In genomic region chr17:75931022-75931421, GRCm38 (mm10) we compare ENCODE assay signal across 9 mouse cellular contexts.
DNase-seq lines count a peak whose midpoint lies in the region; ATAC-seq lines count a peak whose summit lies in the region.
"Had no signal": no experiment of that assay in that cellular context is flagged by ENCODE, and none has a peak within 500 bp of the region (broad histone marks: within the 10 kb centered on the region; RNA-seq: fewer than 3 reads in every experiment).

No protein-coding gene starts in this region.

- intact Hi-C loops in left cerebral cortex, postnatal 25 days (cut with DNase I) = loop anchor here (10.0 kb wide), 1 partner anchor 306 kb away; no protein-coding TSS in a partner anchor

- peak; percentile 35; the same call in 1 of the 2 replicates for ATAC-seq in forebrain, embryonic 15.5 days (replicated peaks)

- H3K4me1 ChIP-seq in forebrain, embryonic 15.5 days = no peaks in the 10 kb centered on the region

- WGBS in forebrain, embryonic 15.5 days = 74% methylated on average over 1 of the region's 1 CpGs

- no peak overlapping the region for H3K9ac ChIP-seq in forebrain, embryonic 15.5 days (replicated peaks)

- H3K4me2 ChIP-seq in forebrain, embryonic 15.5 days (replicated peaks) = no peak overlapping the region

- no peak overlapping the region for H3K4me3 ChIP-seq in forebrain, embryonic 15.5 days
- H3K4me3 ChIP-seq: myocyte had no signal

- no peaks in the 10 kb centered on the region for H3K27me3 ChIP-seq in forebrain, embryonic 15.5 days

- H3K9me3 ChIP-seq in forebrain, embryonic 15.5 days = no peaks in the 10 kb centered on the region

- H3K36me3 ChIP-seq in forebrain, embryonic 15.5 days = no peaks in the 10 kb centered on the region

- no peak overlapping the region for H3K27ac ChIP-seq in forebrain, embryonic 15.5 days (replicated peaks)

- peak; percentile 3 for DNase-seq in gastrocnemius, postnatal 10 days
- no peak for DNase-seq in gastrocnemius, postnatal 25 days
- peak; percentile 11 for DNase-seq in urinary bladder, postnatal 14 days (ENCODE audit: low spot score)
- DNase-seq in urinary bladder, postnatal 10 days (ENCODE audit: low spot score) = no peak
- peak; percentile 36 to 45 for DNase-seq in left cerebral cortex, postnatal 25 days (ENCODE audit: low spot score in 2 of 2)
- DNase-seq in right cerebral cortex, postnatal 4 days = peak; percentile 8
- no peak for DNase-seq in heart, adult 9 months (ENCODE audit: low spot score in 2 of 2)

Comparison
In these comparisons a context has a peak if more than half of its experiments do, and no peak if none do; other contexts are left out.
1. DNase-seq: peak in gastrocnemius, postnatal 10 days (single experiment), urinary bladder, postnatal 14 days (single experiment), left cerebral cortex, postnatal 25 days (2 of 2) and right cerebral cortex, postnatal 4 days (single experiment); none in gastrocnemius, postnatal 25 days (single experiment), urinary bladder, postnatal 10 days (single experiment) and heart, adult 9 months (0 of 2).